Mouse (Mus musculus): ENCODE measurements around the gene Ctc1.

Ctc1 gene

DNA sequence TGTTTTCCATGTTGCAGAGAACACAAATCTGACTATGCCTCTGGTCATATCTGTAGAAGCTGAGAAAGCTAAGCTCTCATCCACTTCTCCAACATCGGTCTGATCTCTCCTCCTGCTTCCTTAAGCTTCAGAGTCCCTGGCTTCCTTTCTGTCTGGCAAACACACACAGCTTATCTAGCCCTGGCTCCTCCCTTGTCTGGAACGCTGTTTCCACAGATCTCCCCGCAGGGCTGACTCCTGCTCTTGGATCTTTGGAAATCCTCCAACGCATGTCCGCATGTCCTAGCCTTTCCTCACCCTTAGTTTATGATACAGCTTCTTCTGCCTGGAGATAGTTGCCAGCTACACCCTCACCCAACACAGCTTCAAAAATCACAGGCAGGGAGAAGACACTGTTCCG lies 51.9 kb downstream of the Ctc1 start:
- no peak for DNase-seq (ENCODE audit: low read depth, low spot score)

GRCm38 (mm10) chr11:69070093-69070492 lies 54.4 kb downstream of the Ctc1 start:
- DNase-seq (ENCODE audit: low read depth, low spot score) = no peak

- DNase-seq (ENCODE audit: low read depth, low spot score) = peak; percentile 96
Measured at GRCm38 (mm10) chr11:69070590-69071222, 55.0 kb downstream of the Ctc1 start, which contains the start of gene Tmem107. Tmem107 (plus strand) TSS chr11:69070806.

GRCm38 (mm10) chr11:69071262-69071661 lies 55.6 kb downstream of the Ctc1 start:
- no peak for DNase-seq (ENCODE audit: low read depth, low spot score)

- DNase-seq (ENCODE audit: low read depth, low spot score) = no peak
Measured at GRCm38 (mm10) chr11:69072234-69072633, 56.5 kb downstream of the Ctc1 start.

- DNase-seq (ENCODE audit: low read depth, low spot score) = no peak
Measured at GRCm38 (mm10) chr11:69072666-69073064, 57.0 kb downstream of the Ctc1 start.

- DNase-seq (ENCODE audit: low read depth, low spot score) = peak; percentile 95
Measured at GRCm38 (mm10) chr11:69073065-69073888, 57.6 kb downstream of the Ctc1 start.

GRCm38 (mm10) chr11:69073951-69074775 lies 58.5 kb downstream of the Ctc1 start:
- DNase-seq (ENCODE audit: low read depth, low spot score) = no peak

GRCm38 (mm10) chr11:69074776-69075069 lies 59.0 kb downstream of the Ctc1 start:
- DNase-seq (ENCODE audit: low read depth, low spot score) = no peak

GRCm38 (mm10) chr11:69075764-69076479 lies 60.2 kb downstream of the Ctc1 start:
- DNase-seq (ENCODE audit: low read depth, low spot score) = no peak

DNA sequence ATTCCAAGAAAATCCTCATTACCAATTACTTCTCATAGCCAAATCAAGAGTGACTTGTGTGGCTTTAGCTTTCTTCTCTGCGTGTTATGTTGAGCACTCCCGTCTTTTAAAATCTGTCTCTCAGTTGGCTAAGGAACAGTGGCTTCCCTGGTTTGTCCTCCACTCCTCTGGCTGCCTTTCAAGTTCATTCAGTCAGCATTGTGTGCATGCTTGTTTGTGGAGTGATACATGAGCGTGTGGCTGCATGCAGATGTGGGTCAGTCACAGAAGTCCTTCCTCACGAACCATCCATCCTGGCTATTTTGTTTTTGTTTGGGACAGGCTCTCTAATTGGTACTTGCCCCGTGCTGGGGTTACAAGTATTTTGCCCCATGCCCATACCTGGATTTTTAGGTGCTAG lies 60.9 kb downstream of the Ctc1 start:
- no peak for DNase-seq (ENCODE audit: low read depth, low spot score)

- DNase-seq (ENCODE audit: low read depth, low spot score) = no peak
Measured at GRCm38 (mm10) chr11:69077316-69077715, 61.6 kb downstream of the Ctc1 start.

DNA sequence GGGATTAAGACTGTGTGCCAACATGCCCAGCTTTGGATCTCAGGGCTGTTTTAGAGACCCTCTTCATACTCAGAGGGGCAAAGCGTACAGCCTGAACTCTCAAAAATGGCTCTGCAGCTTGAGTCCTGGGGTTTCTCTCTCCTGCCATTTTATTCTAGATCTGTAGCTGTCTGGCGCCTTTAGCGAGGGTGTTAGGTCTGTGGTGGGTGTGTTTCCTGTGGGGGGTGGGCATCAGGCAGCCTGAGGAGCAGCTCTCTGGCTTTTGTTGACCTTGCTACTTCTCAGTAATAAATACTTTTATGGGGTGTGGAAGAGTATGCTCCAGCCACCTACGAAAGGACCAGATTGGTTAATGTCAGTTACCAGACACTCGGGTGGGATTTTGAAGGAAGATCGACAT lies 62.3 kb downstream of the Ctc1 start:
- DNase-seq (ENCODE audit: low read depth, low spot score) = no peak

DNA sequence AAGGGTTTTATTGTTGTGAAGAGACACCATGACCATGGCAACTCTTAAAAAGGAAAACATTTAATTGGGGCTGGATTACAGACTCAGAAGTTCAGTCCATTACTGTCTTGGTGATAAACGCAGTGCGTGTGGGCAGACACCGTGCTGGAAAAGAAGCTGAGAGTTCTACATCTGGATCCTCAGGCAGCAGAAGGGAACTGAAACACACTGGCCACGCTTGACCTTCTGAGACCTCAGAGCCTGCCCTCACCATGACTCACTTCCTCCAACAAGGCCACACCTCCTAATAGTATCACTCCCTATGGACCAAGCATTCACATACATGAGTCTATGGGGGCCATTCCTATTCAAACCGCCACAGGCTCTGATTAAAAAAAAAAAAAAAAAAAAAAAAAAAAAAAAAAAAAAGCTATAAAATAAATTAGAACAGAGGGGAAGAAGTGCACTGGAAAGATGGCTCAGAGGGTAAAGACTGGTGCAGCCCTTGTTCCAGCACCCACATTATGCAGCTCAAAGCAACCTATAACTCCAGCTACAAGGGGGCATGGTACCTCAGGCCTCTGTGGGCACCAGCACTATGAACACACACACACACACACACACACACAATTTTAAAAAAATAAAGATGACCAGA lies 63.2 kb downstream of the Ctc1 start:
- no peak for DNase-seq (ENCODE audit: low read depth, low spot score)

DNA sequence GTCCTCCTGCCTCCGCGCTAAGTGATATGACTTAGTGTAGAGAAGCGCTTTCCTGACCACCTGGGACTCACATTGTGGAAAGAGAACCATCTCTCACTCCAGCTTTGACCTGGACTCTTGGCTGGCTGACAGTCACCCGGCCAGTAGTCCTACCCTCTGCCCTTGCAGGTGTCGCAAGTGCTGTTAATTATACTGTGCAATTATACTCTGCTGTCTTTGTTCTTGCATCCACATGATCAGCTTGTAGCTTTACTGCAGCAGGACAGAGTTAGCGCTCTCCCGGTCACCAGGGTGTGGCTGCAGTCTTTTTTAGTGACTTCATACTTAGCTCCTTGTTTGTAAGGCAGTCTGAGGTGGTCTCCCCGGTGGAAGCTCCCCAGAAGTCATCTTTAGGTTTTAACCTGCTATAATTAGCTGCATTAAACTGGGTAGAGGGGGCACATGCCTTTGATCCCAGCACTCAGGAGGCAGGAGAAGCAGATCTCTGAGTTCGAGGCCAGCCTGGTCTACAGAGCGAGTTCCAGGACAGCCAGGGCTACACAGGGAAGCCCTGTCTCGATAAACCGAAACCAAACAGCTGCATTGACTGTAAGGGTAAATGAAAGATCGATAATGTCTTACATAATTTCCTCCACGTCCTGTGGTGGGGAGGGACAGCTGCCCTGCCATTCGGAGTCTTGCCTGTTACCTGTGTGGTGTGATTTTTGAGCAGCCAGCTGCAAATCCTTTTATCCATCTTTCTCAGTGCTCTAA lies 64.6 kb downstream of the Ctc1 start:
- no peak for DNase-seq (ENCODE audit: low read depth, low spot score)

DNA sequence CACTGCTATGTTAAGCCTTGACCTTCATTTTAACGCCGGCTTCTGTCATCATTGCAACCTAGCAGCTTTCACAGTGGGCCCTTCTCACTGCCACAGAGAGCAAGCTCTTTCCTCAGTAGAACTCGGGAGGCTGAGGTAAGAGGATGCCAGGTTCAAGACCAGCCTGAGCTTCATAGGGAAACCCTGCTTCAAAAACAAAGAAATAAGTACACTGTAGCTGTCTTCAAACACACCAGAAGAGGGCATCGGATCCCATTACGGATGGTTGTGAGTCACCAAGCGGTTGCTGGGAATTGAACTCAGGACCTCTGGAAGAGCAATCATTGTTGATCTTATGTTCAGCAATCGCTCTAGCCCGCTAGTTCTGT lies 65.1 kb downstream of the Ctc1 start:
- no peak for DNase-seq (ENCODE audit: low read depth, low spot score)

DNA sequence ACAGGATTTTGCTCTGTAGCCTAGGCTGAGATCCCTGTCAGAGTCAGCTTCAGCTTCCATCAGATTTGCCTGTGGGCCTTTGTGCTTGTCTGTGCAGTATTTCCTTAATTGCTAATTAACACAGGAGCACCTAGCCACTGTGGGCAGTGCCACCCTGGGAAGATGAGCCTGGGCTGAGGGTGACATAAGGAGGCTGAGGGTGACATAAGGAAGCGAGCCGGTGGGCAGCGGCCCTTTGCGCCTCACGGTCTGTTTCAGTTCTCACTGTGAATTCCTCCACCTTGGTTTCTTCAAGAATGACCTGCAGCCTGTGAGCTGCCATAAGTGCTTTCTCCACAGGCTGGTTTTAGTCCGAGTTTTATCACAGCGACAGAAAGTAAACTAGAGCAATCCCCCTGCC lies 65.9 kb downstream of the Ctc1 start:
- DNase-seq (ENCODE audit: low read depth, low spot score) = no peak

- no peak for DNase-seq (ENCODE audit: low read depth, low spot score)
Measured at GRCm38 (mm10) chr11:69085608-69086007, 69.9 kb downstream of the Ctc1 start.

Data from CD4-positive, CD25-positive, alpha-beta regulatory T cell, adult 2 months (primary cell).